20 mouse cellular contexts compared by ENCODE assay signal in the genomic region with DNA sequence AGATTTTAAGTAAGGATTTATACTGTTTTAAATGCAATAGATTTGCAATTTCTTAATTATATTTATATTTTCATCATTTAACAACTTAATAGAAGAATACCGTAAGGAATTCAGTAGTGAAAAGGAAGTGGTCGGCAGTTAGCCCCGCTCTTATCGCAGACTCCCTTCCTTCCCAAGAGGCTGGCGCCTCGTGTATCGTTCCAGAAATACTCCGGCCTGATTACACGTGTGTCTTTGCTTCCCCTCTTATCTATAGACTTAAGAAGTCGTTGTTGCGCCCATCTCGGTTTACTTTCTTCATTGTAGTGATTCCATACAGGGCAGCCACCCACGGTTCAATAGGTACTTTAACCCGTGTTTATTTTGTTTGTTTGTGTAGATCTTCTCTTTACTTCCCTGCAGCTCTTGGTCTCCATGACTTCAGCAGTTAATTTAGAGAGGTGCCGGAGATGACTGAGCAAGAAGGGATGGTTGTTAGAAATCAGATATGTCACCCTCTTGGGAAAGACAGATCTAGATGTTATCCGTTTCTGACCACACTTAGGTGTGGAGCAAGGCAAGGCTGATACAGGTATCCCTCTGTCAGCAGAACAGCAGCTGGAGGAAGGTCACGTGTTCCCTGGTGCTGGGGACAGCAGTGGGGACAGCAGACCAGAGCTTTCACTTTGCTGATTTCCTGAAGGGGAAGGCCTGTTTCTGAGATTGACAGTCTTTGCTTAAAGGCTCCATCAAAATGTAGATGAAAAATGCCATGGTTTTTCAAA. TPM values are rescaled to one million over a fixed set of nuclear protein-coding genes. Genes with fewer than 3 reads are reported as not detected.
DNase-seq lines count a peak whose midpoint lies in the region; ATAC-seq and TF ChIP-seq lines count a peak whose summit lies in the region.
"Had no signal": no experiment of that assay in that cellular context is flagged by ENCODE, and none has a peak within 500 bp of the region (broad histone marks: within the 10 kb centered on the region; RNA-seq: fewer than 3 reads in every experiment).

No protein-coding gene starts in this region.

- intact Hi-C loops in heart, postnatal 10 days (cut with DNase I) = no loop called here

- DNase-seq in heart, adult 11 months = peak; percentile 88
- DNase-seq in heart, adult 9 months (ENCODE audit: low spot score in 2 of 2) = no peak
- peak; percentile 19 for DNase-seq in heart, postnatal 0 days (ENCODE audit: low spot score)
- no peak for DNase-seq in heart, postnatal 10 days
- DNase-seq in embryo, embryonic 11 days = no peak
- DNase-seq in thymus, adult 18-20 months = no peak
- DNase-seq: adrenal gland, adult 8-10 months; cerebellum, postnatal 14 days; gastrocnemius, postnatal 25 days; kidney, adult 18-20 months; kidney, postnatal 14 days; retina, postnatal 1 day had no signal

- H3K4me3 ChIP-seq in heart, postnatal 0 days (ENCODE audit: low read depth, low read length) = no peak overlapping the region
- H3K4me3 ChIP-seq in liver, embryonic 15.5 days (replicated peaks) = no peak overlapping the region
- H3K4me3 ChIP-seq: forebrain, embryonic 12.5 days; limb, embryonic 12.5 days; lung, embryonic 15.5 days; midbrain, embryonic 15.5 days had no signal

- WGBS in heart, postnatal 0 days = 15% methylated on average over 17 of the region's 17 CpGs
- WGBS in liver, embryonic 15.5 days (ENCODE audit: insufficient replicate concordance) = 12% methylated on average over 17 of the region's 17 CpGs

- no peak for ATAC-seq in heart, postnatal 0 days (ENCODE audit: insufficient read depth, low read depth)
- no peak for ATAC-seq in liver, embryonic 15.5 days (ENCODE audit: insufficient read depth)
- no peak for ATAC-seq in monocyte, adult 5-6 weeks (replicated peaks; ENCODE audit: insufficient number of reproducible peaks, low FRiP score, low TSS enrichment, poor library complexity, severe bottlenecking)
- ATAC-seq: midbrain, embryonic 15.5 days had no signal

- peak overlapping the region; percentile 34 for H3K4me2 ChIP-seq in heart, postnatal 0 days (ENCODE audit: low read depth, low read length)
- H3K4me2 ChIP-seq in liver, embryonic 15.5 days = 0 out of 2 replicates have a peak overlapping the region, but pooled peaks have one; percentile 5
- H3K4me2 ChIP-seq: forebrain, embryonic 12.5 days; hindbrain, embryonic 14.5 days; limb, embryonic 12.5 days; lung, embryonic 15.5 days; midbrain, embryonic 15.5 days had no signal

- TF ChIP-seq EP300 in heart, postnatal 0 days (IDR thresholded peaks at IDR 0.05; ENCODE audit: low read depth) = no peak

- TF ChIP-seq CTCF in heart, postnatal 0 days (IDR thresholded peaks at IDR 0.05; ENCODE audit: low read depth) = no peak

- H3K27me3 ChIP-seq in heart, postnatal 0 days (ENCODE audit: control insufficient read depth, insufficient read depth, low read length) = no peaks in the 10 kb centered on the region
- H3K27me3 ChIP-seq in liver, embryonic 15.5 days = no peaks in the 10 kb centered on the region
- H3K27me3 ChIP-seq: forebrain, embryonic 12.5 days; limb, embryonic 12.5 days; lung, embryonic 15.5 days; midbrain, embryonic 15.5 days had no signal

- no peak overlapping the region for H3K9ac ChIP-seq in heart, postnatal 0 days (replicated peaks; ENCODE audit: low read depth, low read length)
- H3K9ac ChIP-seq in liver, embryonic 15.5 days = no peak overlapping the region
- H3K9ac ChIP-seq: forebrain, embryonic 12.5 days; hindbrain, embryonic 14.5 days; limb, embryonic 12.5 days; lung, embryonic 15.5 days; midbrain, embryonic 15.5 days had no signal

- H3K4me1 ChIP-seq in heart, postnatal 0 days (ENCODE audit: control insufficient read depth, insufficient read depth) = peaks cover 28% of the 10 kb centered on the region
- peaks cover 7% of the 10 kb centered on the region; the same call in 1 of the 2 replicates for H3K4me1 ChIP-seq in liver, embryonic 15.5 days (replicated peaks)
- H3K4me1 ChIP-seq: midbrain, embryonic 15.5 days had no signal

- no peak overlapping the region for H3K27ac ChIP-seq in heart, postnatal 0 days (ENCODE audit: low read depth)
- H3K27ac ChIP-seq in liver, embryonic 15.5 days (replicated peaks) = no peak overlapping the region
- H3K27ac ChIP-seq: forebrain, embryonic 12.5 days; hindbrain, embryonic 14.5 days; limb, embryonic 12.5 days; lung, embryonic 15.5 days; macrophage; midbrain, embryonic 15.5 days had no signal

- H3K36me3 ChIP-seq in heart, postnatal 0 days (replicated peaks; ENCODE audit: control insufficient read depth, insufficient read depth, low read length) = no peaks in the 10 kb centered on the region
- no peaks in the 10 kb centered on the region for H3K36me3 ChIP-seq in liver, embryonic 15.5 days (replicated peaks)
- H3K36me3 ChIP-seq: forebrain, embryonic 12.5 days; limb, embryonic 12.5 days; lung, embryonic 15.5 days; midbrain, embryonic 15.5 days had no signal

- no peaks in the 10 kb centered on the region for H3K9me3 ChIP-seq in heart, postnatal 0 days (replicated peaks; ENCODE audit: control insufficient read depth, low read length)
- H3K9me3 ChIP-seq in liver, embryonic 15.5 days (replicated peaks) = no peaks in the 10 kb centered on the region
- H3K9me3 ChIP-seq: forebrain, embryonic 12.5 days; limb, embryonic 12.5 days; lung, embryonic 15.5 days; midbrain, embryonic 15.5 days had no signal

RNA-seq across cellular contexts. Expression of gene Prkce, which starts 40.7 kb away (rescaled TPM):
- total RNA-seq in heart, postnatal 0 days (2014; rRNA removed; ENCODE audit: low replicate concordance) = 12.6 and 14.8 TPM in 2 replicates
- 7.8 and 8.1 TPM in 2 replicates for polyA plus RNA-seq in heart, postnatal 0 days (2015; fragmentation: Nextera tagmentation; extraction: Ambion mirVana)
- 10 to 100 TPM; 31.1 to 32.5 TPM for total RNA-seq in heart, postnatal 10 days (2021)
- 0.79 and 1.1 TPM in 2 replicates for polyA plus RNA-seq in liver, embryonic 15.5 days (2015; fragmentation: Nextera tagmentation; extraction: Ambion mirVana)
- 15.6 to 21.1 TPM (median 15.9 TPM) in 3 replicates for total RNA-seq in monocyte, adult 5-6 weeks (2017)

Comparison
In these comparisons a context has a peak if more than half of its experiments do, and no peak if none do; other contexts are left out.
1. DNase-seq: peak in heart, adult 11 months (single experiment) and heart, postnatal 0 days (single experiment); none in heart, adult 9 months (0 of 2), heart, postnatal 10 days (0 of 2), embryo, embryonic 11 days (single experiment) and thymus, adult 18-20 months (0 of 2).